9 mouse cellular contexts compared by ENCODE assay signal in the genomic region with DNA sequence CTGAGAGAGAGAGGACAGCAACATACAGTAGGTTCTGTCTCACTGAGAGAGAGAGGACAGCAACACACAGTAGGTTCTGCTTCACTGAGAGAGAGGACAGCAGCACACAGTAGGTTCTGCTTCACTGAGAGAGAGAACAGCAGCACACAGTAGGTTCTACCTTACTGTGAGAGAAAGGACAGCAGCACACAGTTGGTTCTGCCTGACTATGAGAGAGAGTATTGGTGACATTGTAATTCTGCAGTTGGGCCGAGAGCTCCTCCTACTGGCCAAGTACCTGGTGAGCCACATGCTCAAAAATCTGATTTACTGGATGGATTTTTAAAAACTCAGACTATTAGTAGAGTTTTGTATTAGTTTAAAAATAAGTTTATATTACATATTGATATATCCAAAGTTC. TPM values are rescaled to one million over a fixed set of nuclear protein-coding genes. Genes with fewer than 3 reads are reported as not detected.
DNase-seq lines count a peak whose midpoint lies in the region; ATAC-seq lines count a peak whose summit lies in the region.
"Had no signal": no experiment of that assay in that cellular context is flagged by ENCODE, and none has a peak within 500 bp of the region (broad histone marks: within the 10 kb centered on the region; RNA-seq: fewer than 3 reads in every experiment).

No protein-coding gene starts in this region.

- H3K4me2 ChIP-seq in midbrain, embryonic 16.5 days (ENCODE audit: low read length): no peak overlapping the region
- no peak overlapping the region for H3K4me2 ChIP-seq in midbrain, embryonic 14.5 days (ENCODE audit: low read length)
- H3K4me2 ChIP-seq: embryonic facial prominence, embryonic 13.5 days had no signal

- WGBS in midbrain, embryonic 10.5 days: 20% methylated on average over 1 of the region's 1 CpGs
- WGBS in midbrain, embryonic 16.5 days: 24% methylated on average over 1 of the region's 1 CpGs
- WGBS in midbrain, embryonic 14.5 days: 11% methylated on average over 1 of the region's 1 CpGs

- no peaks in the 10 kb centered on the region for H3K36me3 ChIP-seq in midbrain, embryonic 10.5 days
- H3K36me3 ChIP-seq in midbrain, embryonic 16.5 days (ENCODE audit: control insufficient read depth, insufficient read depth, low read length): no peaks in the 10 kb centered on the region
- no peaks in the 10 kb centered on the region for H3K36me3 ChIP-seq in midbrain, embryonic 14.5 days (ENCODE audit: control insufficient read depth, insufficient read depth, low read length)

- peak; percentile 42 for DNase-seq in midbrain, embryonic 10.5 days (ENCODE audit: low spot score)
- DNase-seq in cerebellum, adult 11-12 months: peak; percentile 6
- peak; percentile 46 for DNase-seq in forelimb bud, embryonic 11.5 days (ENCODE audit: low read depth, low spot score)
- peak; percentile 27 to 29 for DNase-seq in left cerebral cortex, adult 8-10 months (ENCODE audit: low spot score in 2 of 2)
- DNase-seq in midbrain, embryonic 14.5 days: peak; percentile 86
- DNase-seq in spleen, postnatal 10 days (ENCODE audit: low spot score in 2 of 2): peak; percentile 35 to 80

- 0 out of 2 replicates have a peak, but pooled peaks cover 2% of the 10 kb centered on the region for H3K4me1 ChIP-seq in midbrain, embryonic 10.5 days
- no peaks in the 10 kb centered on the region for H3K4me1 ChIP-seq in midbrain, embryonic 16.5 days (ENCODE audit: control insufficient read depth, insufficient read depth, low read length)
- H3K4me1 ChIP-seq in midbrain, embryonic 14.5 days (ENCODE audit: control insufficient read depth, insufficient read depth, low read length): no peaks in the 10 kb centered on the region
- H3K4me1 ChIP-seq: embryonic facial prominence, embryonic 13.5 days had no signal

- H3K27ac ChIP-seq in midbrain, embryonic 10.5 days (replicated peaks): no peak overlapping the region
- no peak overlapping the region for H3K27ac ChIP-seq in midbrain, embryonic 16.5 days (ENCODE audit: low read length)
- no peak overlapping the region for H3K27ac ChIP-seq in midbrain, embryonic 14.5 days (replicated peaks; ENCODE audit: low read depth, low read length)
- H3K27ac ChIP-seq: embryonic facial prominence, embryonic 13.5 days had no signal

- H3K9me3 ChIP-seq in midbrain, embryonic 10.5 days (replicated peaks): no peaks in the 10 kb centered on the region
- H3K9me3 ChIP-seq in midbrain, embryonic 16.5 days (replicated peaks; ENCODE audit: control insufficient read depth, low read length, poor library complexity, severe bottlenecking): no peaks in the 10 kb centered on the region
- no peaks in the 10 kb centered on the region for H3K9me3 ChIP-seq in midbrain, embryonic 14.5 days (ENCODE audit: control insufficient read depth, low read length)
- H3K9me3 ChIP-seq: embryonic facial prominence, embryonic 13.5 days had no signal

- no peak overlapping the region for H3K4me3 ChIP-seq in midbrain, embryonic 10.5 days
- H3K4me3 ChIP-seq in midbrain, embryonic 16.5 days (ENCODE audit: low read depth, low read length): no peak overlapping the region
- no peak overlapping the region for H3K4me3 ChIP-seq in midbrain, embryonic 14.5 days (replicated peaks; ENCODE audit: low read depth, low read length)
- H3K4me3 ChIP-seq: embryonic facial prominence, embryonic 13.5 days had no signal

- no peak overlapping the region for H3K9ac ChIP-seq in midbrain, embryonic 16.5 days (ENCODE audit: low read depth, low read length)
- no peak overlapping the region for H3K9ac ChIP-seq in midbrain, embryonic 14.5 days (replicated peaks; ENCODE audit: low read length)
- H3K9ac ChIP-seq: embryonic facial prominence, embryonic 13.5 days had no signal

- ATAC-seq in midbrain, embryonic 16.5 days: no peak
- ATAC-seq in inflammation-experienced regulatory T-cells, adult 6 months: peak; percentile 63
- ATAC-seq in midbrain, embryonic 14.5 days (ENCODE audit: low FRiP score, low TSS enrichment): peak; percentile 58; the same call in 1 of the 2 replicates

- H3K27me3 ChIP-seq in midbrain, embryonic 10.5 days (ENCODE audit: low read depth, poor library complexity, severe bottlenecking): no peaks in the 10 kb centered on the region
- H3K27me3 ChIP-seq in midbrain, embryonic 16.5 days (ENCODE audit: control insufficient read depth, insufficient read depth, low read depth, low read length): no peaks in the 10 kb centered on the region
- no peaks in the 10 kb centered on the region for H3K27me3 ChIP-seq in midbrain, embryonic 14.5 days (ENCODE audit: control insufficient read depth, insufficient read depth, low read length)
- H3K27me3 ChIP-seq: embryonic facial prominence, embryonic 13.5 days had no signal

RNA-seq across cellular contexts. Expression of gene Smlr1, which starts 47.6 kb away (rescaled TPM):
- polyA plus RNA-seq in midbrain, embryonic 10.5 days (2016; fragmentation: Nextera tagmentation; extraction: Ambion mirVana): not detected in 2 replicates
- polyA plus RNA-seq in midbrain, embryonic 16.5 days (2015; fragmentation: Nextera tagmentation; extraction: Ambion mirVana): 0.13 TPM in 1 of 2 replicates, not detected in the other
- not detected for polyA plus RNA-seq in inflammation-experienced regulatory T-cells, adult 6 months (2017; shearing (Covaris generic))
- total RNA-seq in left cerebral cortex, adult 8-10 months (2022): not detected
- not detected in 2 replicates for polyA plus RNA-seq in midbrain, embryonic 14.5 days (2014; fragmentation: Nextera tagmentation; extraction: Ambion mirVana)
- polyA plus RNA-seq: embryonic facial prominence, embryonic 13.5 days had no signal

Comparison
In these comparisons a context has a peak if more than half of its experiments do, and no peak if none do; other contexts are left out.
1. DNase-seq: peak in every context shown above with its lines; median percentile 86 in midbrain, embryonic 14.5 days; 58 in spleen, postnatal 10 days; 46 in forelimb bud, embryonic 11.5 days; 42 in midbrain, embryonic 10.5 days; 28 in left cerebral cortex, adult 8-10 months; 6 in cerebellum, adult 11-12 months.